Mouse (Mus musculus) gonadal fat pad, adult 2 months (tissue): ENCODE results near the gene Hnrnpa0. TPM values are rescaled to one million over a fixed set of nuclear protein-coding genes. Genes with fewer than 3 reads are reported as not detected.

Experiments
- polyA plus RNA-seq: library from polyadenylated mRNA; depleted of rRNA; stranded (reverse); fragments of >200 nt; gene quantifications from 2 replicates; pipeline ENCODE4 v1.2.3, GENCODE M21; 2012; rRNA removed

The Hnrnpa0 gene
- polyA plus RNA-seq, 1 experiment, result 41.5 TPM

Other genes with a start within 250 kb of the Hnrnpa0 start
- gene Spock1, start 220.2 kb downstream of the Hnrnpa0 start, polyA plus RNA-seq, result 14.0 and 22.1 TPM in 2 replicates
- gene Klhl3, start 15.0 kb downstream of the Hnrnpa0 start, polyA plus RNA-seq, result 4.3 and 5.2 TPM in 2 replicates
- 29.1 and 31.3 TPM in 2 replicates for gene Idnk, start 29.1 kb upstream of the Hnrnpa0 start, polyA plus RNA-seq
- 203 and 215 TPM in 2 replicates for gene Ubqln1, start 87.1 kb upstream of the Hnrnpa0 start, polyA plus RNA-seq
- gene Gkap1, start 147.1 kb upstream of the Hnrnpa0 start, polyA plus RNA-seq, result 34.6 and 45.5 TPM in 2 replicates
- 0.20 and 0.70 TPM in 2 replicates for gene Kif27, start 230.6 kb upstream of the Hnrnpa0 start, polyA plus RNA-seq